Mouse (Mus musculus): ENCODE data around the gene Ccl27b. TPM values are rescaled to one million over a fixed set of nuclear protein-coding genes. Genes with fewer than 3 reads are reported as not detected.
"Not testable (repeated sequence)": the region's sequence is repeated elsewhere in the genome, so short reads cannot be mapped to it uniquely, and the experiment has no call there.

The Ccl27b gene
- polyA plus RNA-seq, 1 experiment from 2014 or later: not detected

DNA sequence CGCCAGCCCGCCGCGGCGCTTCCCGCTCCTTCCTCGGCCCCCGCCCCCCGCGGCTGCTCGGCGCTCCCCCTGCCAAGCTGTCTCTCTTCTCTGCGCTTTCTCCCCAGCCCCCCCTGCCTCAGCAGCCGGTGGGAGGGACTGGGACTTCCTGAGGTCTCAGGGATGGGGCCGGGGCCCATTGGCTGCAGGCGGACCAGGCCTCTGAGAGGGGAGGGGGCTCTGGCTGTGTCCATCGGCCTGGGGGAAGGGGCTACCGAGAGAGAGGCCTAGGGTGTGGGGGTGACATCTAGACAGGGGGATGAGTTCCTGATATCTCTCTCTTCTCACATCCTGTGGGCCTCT is 27.1 kb downstream of the Ccl27b start:
- H3K4me3 ChIP-seq (ENCODE audit: low read depth, low read length); H3K4me1 ChIP-seq (ENCODE audit: control insufficient read depth, insufficient read depth, low read length); H3K4me2 ChIP-seq (replicated peaks; ENCODE audit: low read depth, low read length); H3K9me3 ChIP-seq (ENCODE audit: control insufficient read depth, low read depth, low read length); H3K9ac ChIP-seq (replicated peaks; ENCODE audit: low read depth, low read length); H3K27me3 ChIP-seq (ENCODE audit: control insufficient read depth, insufficient read depth, low read length); H3K36me3 ChIP-seq (ENCODE audit: control insufficient read depth, insufficient read depth, low read length); H3K27ac ChIP-seq (ENCODE audit: low read length): not testable (repeated sequence)
- WGBS: no CpG with 5 or more reads among the region's 18 CpGs
- ATAC-seq (ENCODE audit: insufficient number of reproducible peaks, insufficient read depth, low FRiP score, low read depth): peak; percentile 61; the same call in 1 of the 2 replicates

Other genes starting within 250 kb of the Ccl27b start
- gene Gm21586, start 215.9 kb upstream of the Ccl27b start, polyA plus RNA-seq (2014; fragmentation: Nextera tagmentation; extraction: Ambion mirVana): not detected in 2 replicates
- 0.13 TPM in 1 of 2 replicates, not detected in the other for gene Gm2163, start 188.5 kb upstream of the Ccl27b start, polyA plus RNA-seq (2014; fragmentation: Nextera tagmentation; extraction: Ambion mirVana)
- 0.18 TPM in 1 of 2 replicates, not detected in the other for gene Fam205a2, start 127.1 kb upstream of the Ccl27b start, polyA plus RNA-seq (2014; fragmentation: Nextera tagmentation; extraction: Ambion mirVana)
- 0.75 TPM in 1 of 2 replicates, not detected in the other for gene Gm10591, start 43.1 kb upstream of the Ccl27b start, polyA plus RNA-seq (2014; fragmentation: Nextera tagmentation; extraction: Ambion mirVana)
- gene Gm2564, start 25.5 kb upstream of the Ccl27b start, polyA plus RNA-seq (2014; fragmentation: Nextera tagmentation; extraction: Ambion mirVana): not detected in 2 replicates
- gene Il11ra2, start 6.6 kb downstream of the Ccl27b start, polyA plus RNA-seq (2014; fragmentation: Nextera tagmentation; extraction: Ambion mirVana): not detected in 2 replicates
- 0.51 TPM in 1 of 2 replicates, not detected in the other for gene 4930578G10Rik, start 80.3 kb downstream of the Ccl27b start, polyA plus RNA-seq (2014; fragmentation: Nextera tagmentation; extraction: Ambion mirVana)
- not detected in 2 replicates for gene Ccl19, start 101.3 kb downstream of the Ccl27b start, polyA plus RNA-seq (2014; fragmentation: Nextera tagmentation; extraction: Ambion mirVana)
- gene Ccl21a, start 118.7 kb downstream of the Ccl27b start, polyA plus RNA-seq (2014; fragmentation: Nextera tagmentation; extraction: Ambion mirVana): 55.6 and 55.8 TPM in 2 replicates
- 0.10 TPM in 1 of 2 replicates, not detected in the other for gene Fam205a1, start 198.6 kb downstream of the Ccl27b start, polyA plus RNA-seq (2014; fragmentation: Nextera tagmentation; extraction: Ambion mirVana)
- gene Gm12394, start 201.5 kb downstream of the Ccl27b start, polyA plus RNA-seq (2014; fragmentation: Nextera tagmentation; extraction: Ambion mirVana): 0.17 TPM in 1 of 2 replicates, not detected in the other
- 0.63 and 1.4 TPM in 2 replicates for gene Fam205c, start 219.0 kb downstream of the Ccl27b start, polyA plus RNA-seq (2014; fragmentation: Nextera tagmentation; extraction: Ambion mirVana)

Data from stomach, embryonic 14.5 days (tissue).